Mouse (Mus musculus) brain, embryonic 14.5 days (tissue): ENCODE data around the gene Mlxipl.

Experiments
- CTCF ChIP-seq: fragments of 200-500 bp; IDR thresholded peaks from 2 replicates; pipeline ENCODE4 v1.5.1; 2012; ENCODE audit warnings: inconsistent platforms, mild to moderate bottlenecking, moderate library complexity, borderline replicate concordance; ENCODE audit not compliant: insufficient read depth, insufficient read length; ENCODE audit errors: extremely low read depth
- POLR2A ChIP-seq: fragments of 200-500 bp; IDR thresholded peaks from 2 replicates; pipeline ENCODE4 v1.6.1; 2012; ENCODE audit warnings: mild to moderate bottlenecking, inconsistent platforms, borderline replicate concordance; ENCODE audit not compliant: poor library complexity, insufficient read depth, insufficient read length, severe bottlenecking; ENCODE audit errors: extremely low read depth

GRCm38 (mm10) chr5:135064382-135064766 lies 25.3 kb upstream of the Mlxipl start:
- TF ChIP-seq CTCF (no peak), POLR2A (no peak)
